Mouse (Mus musculus) thymus, postnatal 0 days (tissue): ENCODE measurements around the gene Hist1h4k. TPM values are rescaled to one million over a fixed set of nuclear protein-coding genes. Genes with fewer than 3 reads are reported as not detected.
"Not testable (repeated sequence)": the region's sequence is repeated elsewhere in the genome, so short reads cannot be mapped to it uniquely, and the experiment has no call there.

Experiments
- DNase-seq: peaks from one replicate; pipeline ENCODE4 v3.0.0-alpha.2; 2015; ENCODE audit warnings: low spot score
- microRNA-seq: library from miRNA; unstranded; fragments of <30 nt; microRNA quantifications from one replicate; pipeline ENCODE4, GENCODE M21; 2016; ENCODE audit warnings: borderline number of aligned reads
- polyA plus RNA-seq: library from polyadenylated mRNA; unstranded; fragments of >200 nt; fragmentation: Nextera tagmentation; extraction: Ambion mirVana; gene quantifications from 2 replicates; pipeline ENCODE4 v1.2.1, GENCODE M21; 2015

The Hist1h4k gene
- polyA plus RNA-seq, 1 experiment from 2014 or later = 24.8 TPM

GRCm38 (mm10) chr13:21721107-21721756 lies 29.1 kb downstream of the Hist1h4k start:
- peak; percentile 43 for DNase-seq

- peak; percentile 36 for DNase-seq
These were observed 31.8 kb downstream of the Hist1h4k start for GRCm38 (mm10) chr13:21718381-21719080.

- peak; percentile 93 for DNase-seq
These were observed 32.6 kb downstream of the Hist1h4k start, which contains the start of gene Hist1h3h for GRCm38 (mm10) chr13:21717397-21718357. Hist1h3h (plus strand) TSS chr13:21717659.

- DNase-seq = not testable (repeated sequence)
These were observed 33.5 kb downstream of the Hist1h4k start for GRCm38 (mm10) chr13:21716540-21717391.

GRCm38 (mm10) chr13:21715864-21716539 lies 34.3 kb downstream of the Hist1h4k start, which contains the start of the genes Hist1h2bl and Hist1h2ai:
Hist1h2bl (minus strand) TSS chr13:21716143.
Hist1h2ai (plus strand) TSS chr13:21716422.
- DNase-seq = peak; percentile 96

- DNase-seq = peak; percentile 55
These were observed 35.0 kb downstream of the Hist1h4k start for GRCm38 (mm10) chr13:21715131-21715863.

GRCm38 (mm10) chr13:21714725-21715124 lies 35.6 kb downstream of the Hist1h4k start:
- DNase-seq = peak; percentile 80

- no peak for DNase-seq
These were observed 38.6 kb downstream of the Hist1h4k start for GRCm38 (mm10) chr13:21711698-21712097.

GRCm38 (mm10) chr13:21710821-21711525 lies 39.3 kb downstream of the Hist1h4k start:
- peak; percentile 89 for DNase-seq

GRCm38 (mm10) chr13:21710031-21710711 lies 40.1 kb downstream of the Hist1h4k start:
- DNase-seq = peak; percentile 88

GRCm38 (mm10) chr13:21706669-21707068 lies 43.6 kb downstream of the Hist1h4k start:
- no peak for DNase-seq

Small RNA genes within 50 kb of the gene (microRNA-seq; reads per million reads assigned to microRNA genes)
- not detected for gene Gm44346
- not detected for gene Gm44357
- gene Gm44367 = not detected
- gene Gm44454 = not detected

Other genes starting within 250 kb of the Hist1h4k start
- 4.9 and 9.3 TPM in 2 replicates for gene Gm11273, start 249.1 kb downstream of the Hist1h4k start, polyA plus RNA-seq
- gene Zkscan8, start 219.4 kb downstream of the Hist1h4k start, polyA plus RNA-seq = 3.2 and 4.4 TPM in 2 replicates
- 0.04 TPM in 1 of 2 replicates, not detected in the other for gene Olfr1366, start 207.7 kb downstream of the Hist1h4k start, polyA plus RNA-seq
- gene Olfr1535, start 190.6 kb downstream of the Hist1h4k start, polyA plus RNA-seq = not detected in 2 replicates
- not detected in 2 replicates for gene Olfr1364, start 168.7 kb downstream of the Hist1h4k start, polyA plus RNA-seq
- gene Olfr1362, start 136.5 kb downstream of the Hist1h4k start, polyA plus RNA-seq = not detected in 2 replicates
- gene Olfr11, start 108.0 kb downstream of the Hist1h4k start, polyA plus RNA-seq = not detected in 2 replicates
- not detected in 2 replicates for gene Olfr1361, start 87.1 kb downstream of the Hist1h4k start, polyA plus RNA-seq
- not detected in 2 replicates for gene Olfr1360, start 73.1 kb downstream of the Hist1h4k start, polyA plus RNA-seq
- gene Olfr1359, start 52.4 kb downstream of the Hist1h4k start, polyA plus RNA-seq = not detected in 2 replicates
- gene Hist1h2bl, start 34.4 kb downstream of the Hist1h4k start, polyA plus RNA-seq = 8.9 and 16.3 TPM in 2 replicates
- 110 and 183 TPM in 2 replicates for gene Hist1h2ai, start 34.1 kb downstream of the Hist1h4k start, polyA plus RNA-seq
- gene Hist1h3h, start 32.8 kb downstream of the Hist1h4k start, polyA plus RNA-seq = 43.7 and 67.6 TPM in 2 replicates
- 22.0 and 29.1 TPM in 2 replicates for gene Hist1h2bm, start 28.5 kb downstream of the Hist1h4k start, polyA plus RNA-seq
- 1.0 and 1.8 TPM in 2 replicates for gene Hist1h4j, start 15.4 kb downstream of the Hist1h4k start, polyA plus RNA-seq
- 162 and 249 TPM in 2 replicates for gene Hist1h2ak, start 3.3 kb upstream of the Hist1h4k start, polyA plus RNA-seq
- gene Hist1h2bn, start 3.6 kb upstream of the Hist1h4k start, polyA plus RNA-seq = 22.7 and 35.8 TPM in 2 replicates
- 71.7 and 80.7 TPM in 2 replicates for gene Hist1h1b, start 30.1 kb upstream of the Hist1h4k start, polyA plus RNA-seq
- gene Hist1h3i, start 32.9 kb upstream of the Hist1h4k start, polyA plus RNA-seq = 392 and 414 TPM in 2 replicates
- 32.4 and 51.2 TPM in 2 replicates for gene Hist1h2an, start 36.7 kb upstream of the Hist1h4k start, polyA plus RNA-seq
- 3.4 and 3.5 TPM in 2 replicates for gene Hist1h2bp, start 37.0 kb upstream of the Hist1h4k start, polyA plus RNA-seq
- 63.1 and 89.0 TPM in 2 replicates for gene Hist1h2bq, start 59.7 kb upstream of the Hist1h4k start, polyA plus RNA-seq
- 2.0 TPM in 1 of 2 replicates, not detected in the other for gene Hist1h2ao, start 60.0 kb upstream of the Hist1h4k start, polyA plus RNA-seq
- 1.0 TPM in 1 of 2 replicates, not detected in the other for gene Hist1h4m, start 61.2 kb upstream of the Hist1h4k start, polyA plus RNA-seq
- 35.0 and 40.5 TPM in 2 replicates for gene Hist1h4n, start 81.7 kb upstream of the Hist1h4k start, polyA plus RNA-seq
- 10,793 and 11,737 TPM in 2 replicates for gene Hist1h2ap, start 83.0 kb upstream of the Hist1h4k start, polyA plus RNA-seq
- gene Hist1h2br, start 83.2 kb upstream of the Hist1h4k start, polyA plus RNA-seq = 64.8 and 86.2 TPM in 2 replicates
- gene Zfp184, start 194.6 kb upstream of the Hist1h4k start, polyA plus RNA-seq = 3.7 and 4.4 TPM in 2 replicates
- gene Pom121l2, start 230.7 kb upstream of the Hist1h4k start, polyA plus RNA-seq = 0.14 and 0.18 TPM in 2 replicates